Mouse (Mus musculus): ENCODE data around the gene Gp1ba. TPM values are rescaled to one million over a fixed set of nuclear protein-coding genes. Genes with fewer than 3 reads are reported as not detected.
A peak's percentile ranks its signal among the peaks of the same experiment; 100 is the strongest.

Gene Gp1ba
- polyA plus RNA-seq, 1 experiment from 2014 or later = 0.37 TPM

DNA sequence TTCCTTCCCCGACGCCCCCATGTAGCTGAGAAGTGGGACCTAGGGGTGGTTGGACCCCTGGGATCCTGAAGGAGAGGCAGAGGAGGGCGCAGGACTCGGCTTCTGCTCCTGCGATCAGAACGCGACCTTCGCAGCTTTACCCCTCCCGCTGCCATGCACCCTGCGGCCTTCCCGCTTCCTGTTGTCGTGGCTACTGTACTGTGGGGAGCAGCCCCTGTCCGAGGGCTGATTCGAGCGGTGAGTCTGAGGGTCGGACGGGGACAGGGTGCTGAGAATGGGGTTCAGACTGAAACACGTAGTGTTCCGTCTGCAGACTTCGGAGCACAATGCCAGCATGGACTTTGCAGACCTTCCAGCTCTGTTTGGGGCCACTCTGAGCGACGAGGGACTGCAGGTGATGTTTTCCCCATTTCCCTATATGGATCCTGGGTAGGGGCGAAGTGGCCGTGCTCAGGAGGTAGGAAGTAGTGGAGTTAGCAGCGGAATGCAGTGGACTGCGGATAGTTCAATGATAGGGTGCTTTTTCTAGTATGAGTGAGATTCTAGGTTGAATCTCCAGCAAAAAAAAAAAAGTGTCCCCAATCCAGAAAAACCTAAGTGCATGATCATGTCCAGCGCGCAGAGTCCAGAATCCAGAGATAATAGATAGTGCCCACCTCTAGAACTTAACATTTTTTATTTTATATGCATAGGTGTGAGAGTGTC, 8.9 kb downstream of the Gp1ba start:
- DNase-seq (no peak), ATAC-seq (ENCODE audit: low FRiP score, low TSS enrichment) (peak; percentile 5; the same call in 1 of the 2 replicates)
- Histone ChIP-seq H3K4me3 (replicated peaks; ENCODE audit: low read depth, low read length) (peak overlapping the region; percentile 70), H3K9me3 (ENCODE audit: control insufficient read depth, low read length) (no peaks in the 10 kb centered on the region), H3K4me1 (ENCODE audit: control insufficient read depth, insufficient read depth, low read length) (peaks cover 37% of the 10 kb centered on the region), H3K27ac (replicated peaks; ENCODE audit: low read depth, low read length) (peak overlapping the region; percentile 95), H3K9ac (replicated peaks; ENCODE audit: low read length) (peak overlapping the region; percentile 80), H3K36me3 (ENCODE audit: control insufficient read depth, insufficient read depth, low read length) (peaks cover 51% of the 10 kb centered on the region), H3K27me3 (ENCODE audit: control insufficient read depth, insufficient read depth, low read length) (no peaks in the 10 kb centered on the region), H3K4me2 (ENCODE audit: low read length) (peak overlapping the region; percentile 100)
- 4% methylated on average over 28 of the region's 28 CpGs for WGBS

DNA sequence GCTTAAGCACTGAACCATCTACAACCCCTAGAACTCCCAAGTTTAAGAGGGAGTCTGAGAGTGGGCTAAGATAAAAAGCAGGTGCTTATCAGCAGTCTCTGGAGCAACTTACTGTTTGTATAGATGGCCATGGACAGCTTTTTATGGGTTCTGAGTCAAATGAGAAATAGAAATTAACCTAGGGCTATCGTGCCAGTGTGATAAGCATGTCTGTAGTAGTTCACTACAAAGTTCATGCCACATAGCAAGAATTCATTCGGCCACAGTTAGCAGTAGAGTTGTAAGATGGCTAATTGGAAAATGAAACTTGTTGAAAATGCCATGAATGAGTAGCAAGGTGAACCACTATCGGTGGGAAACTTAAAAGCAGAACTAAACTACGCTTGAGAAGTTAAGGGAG, 9.6 kb downstream of the Gp1ba start:
- H3K4me2 ChIP-seq (ENCODE audit: low read length) = peak overlapping the region; percentile 100
- ATAC-seq (ENCODE audit: low FRiP score, low TSS enrichment) (no peak), DNase-seq (no peak)
- H3K27ac ChIP-seq (replicated peaks; ENCODE audit: low read depth, low read length) = no peak overlapping the region
- peak overlapping the region; percentile 7; the same call in 1 of the 2 replicates for H3K9ac ChIP-seq (replicated peaks; ENCODE audit: low read length)
- no peaks in the 10 kb centered on the region for H3K27me3 ChIP-seq (ENCODE audit: control insufficient read depth, insufficient read depth, low read length)
- H3K9me3 ChIP-seq (ENCODE audit: control insufficient read depth, low read length) = no peaks in the 10 kb centered on the region
- peaks cover 52% of the 10 kb centered on the region for H3K36me3 ChIP-seq (ENCODE audit: control insufficient read depth, insufficient read depth, low read length)
- peak overlapping the region; percentile 70 for H3K4me3 ChIP-seq (replicated peaks; ENCODE audit: low read depth, low read length)
- peaks cover 41% of the 10 kb centered on the region for H3K4me1 ChIP-seq (ENCODE audit: control insufficient read depth, insufficient read depth, low read length)
- 92% methylated on average over 4 of the region's 4 CpGs for WGBS

DNA sequence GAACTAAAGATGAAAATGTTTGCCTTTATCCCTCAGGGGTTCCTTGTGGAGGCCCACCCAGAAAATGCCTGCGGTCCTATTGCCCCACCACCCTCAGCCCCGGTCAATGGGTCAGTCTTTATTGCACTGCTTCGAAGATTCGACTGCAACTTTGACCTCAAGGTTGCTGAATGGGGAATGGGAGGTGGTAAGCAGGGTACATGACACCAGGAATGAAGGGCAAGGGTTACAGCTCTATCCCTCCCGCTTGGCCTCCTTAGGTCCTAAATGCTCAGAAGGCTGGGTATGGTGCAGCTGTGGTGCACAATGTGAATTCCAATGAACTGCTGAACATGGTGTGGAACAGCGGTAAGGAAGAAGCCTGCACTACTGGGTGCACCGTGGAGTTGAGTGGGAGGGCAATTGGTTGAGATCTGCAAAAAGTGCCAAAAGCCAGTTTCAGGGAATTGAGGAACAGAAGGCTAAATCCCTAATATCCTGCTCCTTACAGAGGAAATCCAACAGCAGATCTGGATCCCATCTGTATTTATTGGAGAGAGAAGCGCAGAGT, 10.3 kb downstream of the Gp1ba start:
- no peak overlapping the region for H3K27ac ChIP-seq (replicated peaks; ENCODE audit: low read depth, low read length)
- no peak overlapping the region for H3K9ac ChIP-seq (replicated peaks; ENCODE audit: low read length)
- H3K4me1 ChIP-seq (ENCODE audit: control insufficient read depth, insufficient read depth, low read length) = peaks cover 41% of the 10 kb centered on the region
- no peak overlapping the region; the same call in 1 of the 2 replicates for H3K4me2 ChIP-seq (ENCODE audit: low read length)
- DNase-seq (no peak), ATAC-seq (ENCODE audit: low FRiP score, low TSS enrichment) (no peak)
- 92% methylated on average over 8 of the region's 8 CpGs for WGBS
- peak overlapping the region; percentile 70; the same call in 1 of the 2 replicates for H3K4me3 ChIP-seq (replicated peaks; ENCODE audit: low read depth, low read length)
- H3K9me3 ChIP-seq (ENCODE audit: control insufficient read depth, low read length) = no peaks in the 10 kb centered on the region
- H3K36me3 ChIP-seq (ENCODE audit: control insufficient read depth, insufficient read depth, low read length) = peaks cover 50% of the 10 kb centered on the region
- no peaks in the 10 kb centered on the region for H3K27me3 ChIP-seq (ENCODE audit: control insufficient read depth, insufficient read depth, low read length)

DNA sequence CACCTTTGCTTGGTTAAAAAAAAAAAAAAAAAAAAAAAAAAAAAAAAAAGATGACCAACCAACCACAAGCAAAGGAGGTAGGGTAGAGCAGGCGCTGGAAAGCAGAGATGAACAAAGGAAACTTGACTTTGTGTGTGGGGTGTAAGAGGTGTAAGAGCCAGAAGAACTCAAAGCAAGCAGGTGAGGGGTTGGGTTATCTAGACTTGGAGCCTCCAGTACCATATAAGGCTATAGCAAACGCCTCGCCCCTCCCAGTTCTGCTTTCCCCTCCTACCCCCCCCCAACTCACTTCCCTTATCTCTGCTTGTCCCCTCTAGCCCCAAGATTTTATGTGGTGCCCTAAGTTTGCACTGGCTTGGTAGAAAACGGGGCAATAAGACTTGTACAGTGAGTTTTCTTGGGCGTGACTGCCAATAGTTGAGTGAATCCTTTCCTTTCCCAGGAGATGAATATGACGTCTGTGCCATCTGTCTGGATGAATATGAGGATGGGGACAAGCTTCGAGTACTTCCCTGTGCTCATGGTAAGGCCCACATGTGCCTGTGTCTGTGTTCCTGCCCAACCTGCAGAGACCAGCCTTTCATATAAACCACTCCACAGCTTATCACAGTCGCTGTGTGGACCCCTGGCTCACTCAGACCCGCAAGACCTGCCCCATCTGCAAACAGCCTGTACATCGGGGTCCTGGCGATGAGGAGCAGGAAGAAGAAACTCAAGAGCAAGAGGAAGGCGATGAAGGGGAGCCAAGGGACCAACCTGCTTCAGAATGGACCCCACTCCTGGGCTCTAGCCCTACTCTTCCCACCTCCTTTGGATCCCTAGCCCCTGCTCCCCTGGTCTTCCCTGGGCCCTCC, 11.6 kb downstream of the Gp1ba start:
- DNase-seq = no peak
- ATAC-seq (ENCODE audit: low FRiP score, low TSS enrichment) = no peak
- Histone ChIP-seq H3K9ac (replicated peaks; ENCODE audit: low read length) (no peak overlapping the region), H3K36me3 (ENCODE audit: control insufficient read depth, insufficient read depth, low read length) (peaks cover 43% of the 10 kb centered on the region), H3K4me3 (replicated peaks; ENCODE audit: low read depth, low read length) (no peak overlapping the region), H3K9me3 (ENCODE audit: control insufficient read depth, low read length) (no peaks in the 10 kb centered on the region), H3K27ac (replicated peaks; ENCODE audit: low read depth, low read length) (no peak overlapping the region), H3K27me3 (ENCODE audit: control insufficient read depth, insufficient read depth, low read length) (no peaks in the 10 kb centered on the region), H3K4me1 (ENCODE audit: control insufficient read depth, insufficient read depth, low read length) (peaks cover 42% of the 10 kb centered on the region), H3K4me2 (ENCODE audit: low read length) (no peak overlapping the region)
- WGBS = 86% methylated on average over 12 of the region's 12 CpGs

DNA sequence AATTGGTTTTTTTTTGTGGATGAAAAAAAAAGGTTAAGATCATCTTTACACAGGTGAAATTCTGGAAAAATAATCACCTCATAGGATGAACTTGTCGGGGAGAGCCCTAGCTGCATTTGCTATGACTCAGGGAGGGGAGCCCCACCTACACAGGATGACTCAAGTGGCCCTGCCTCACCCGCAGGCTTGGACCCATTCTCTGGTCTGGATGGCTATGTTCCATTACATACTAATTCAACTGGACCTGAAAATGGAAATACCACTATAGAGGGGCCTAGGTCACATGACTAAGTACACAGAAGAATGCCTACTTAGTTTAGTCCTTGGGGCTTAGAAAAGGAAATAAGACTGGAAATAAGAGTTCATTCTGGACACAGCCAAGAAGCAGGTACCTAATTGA, 12.5 kb downstream of the Gp1ba start:
- WGBS = 85% methylated on average over 2 of the region's 2 CpGs

DNA sequence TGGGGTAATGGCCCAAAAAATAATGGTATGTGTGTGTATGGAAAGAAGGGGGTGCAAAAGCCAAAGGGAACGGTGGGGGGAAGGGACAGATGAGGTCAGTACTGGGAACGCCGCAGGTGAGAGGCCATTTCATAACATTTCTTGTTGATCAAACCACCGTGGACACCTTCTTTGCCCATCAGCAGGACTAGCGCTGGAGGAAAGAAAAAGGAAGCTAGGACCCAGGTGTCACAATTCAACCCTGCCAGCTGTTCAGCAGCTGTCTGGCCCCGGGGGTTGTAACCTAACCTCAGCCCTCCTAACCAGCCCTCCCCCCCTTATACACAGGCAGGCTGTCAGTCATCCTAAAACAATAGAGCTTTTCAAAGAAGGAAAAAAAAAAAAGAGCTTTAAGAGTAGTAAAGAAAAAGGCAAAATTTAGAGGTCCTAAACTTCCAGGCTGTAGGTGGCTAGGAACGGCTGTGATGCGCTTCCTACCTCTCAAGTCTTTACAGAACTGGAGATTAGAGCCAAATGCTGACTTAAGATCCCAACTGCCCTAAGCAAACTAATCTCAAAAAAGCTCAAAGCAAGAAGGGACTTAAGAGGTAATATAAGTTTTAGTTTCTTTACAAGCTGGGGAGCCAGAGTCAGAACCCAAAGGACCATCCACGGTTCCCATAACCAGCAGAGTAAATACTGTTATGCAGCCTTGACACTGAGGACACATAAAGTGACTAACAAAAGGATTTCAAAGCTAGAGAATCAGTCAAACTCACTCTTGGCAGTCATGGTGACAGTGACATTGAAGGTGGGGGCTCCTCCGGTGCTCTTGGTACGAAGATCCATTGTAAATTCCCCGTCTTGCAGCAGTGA, 13.3 kb downstream of the Gp1ba start:
- Histone ChIP-seq H3K27me3 (ENCODE audit: control insufficient read depth, insufficient read depth, low read length) (no peaks in the 10 kb centered on the region), H3K9ac (replicated peaks; ENCODE audit: low read length) (no peak overlapping the region), H3K27ac (replicated peaks; ENCODE audit: low read depth, low read length) (no peak overlapping the region), H3K4me3 (replicated peaks; ENCODE audit: low read depth, low read length) (peak overlapping the region; percentile 99), H3K9me3 (ENCODE audit: control insufficient read depth, low read length) (no peaks in the 10 kb centered on the region), H3K36me3 (ENCODE audit: control insufficient read depth, insufficient read depth, low read length) (peaks cover 43% of the 10 kb centered on the region), H3K4me1 (ENCODE audit: control insufficient read depth, insufficient read depth, low read length) (peaks cover 43% of the 10 kb centered on the region), H3K4me2 (ENCODE audit: low read length) (peak overlapping the region; percentile 86)
- DNase-seq (no peak), ATAC-seq (ENCODE audit: low FRiP score, low TSS enrichment) (no peak)
- 77% methylated on average over 12 of the region's 12 CpGs for WGBS

More for the DNA sequence above, 12.5 kb downstream of the Gp1ba start:
- Histone ChIP-seq H3K27ac (replicated peaks; ENCODE audit: low read depth, low read length) (no peak overlapping the region), H3K4me1 (ENCODE audit: control insufficient read depth, insufficient read depth, low read length) (peaks cover 39% of the 10 kb centered on the region), H3K36me3 (ENCODE audit: control insufficient read depth, insufficient read depth, low read length) (peaks cover 43% of the 10 kb centered on the region), H3K4me2 (ENCODE audit: low read length) (no peak overlapping the region), H3K27me3 (ENCODE audit: control insufficient read depth, insufficient read depth, low read length) (no peaks in the 10 kb centered on the region), H3K9me3 (ENCODE audit: control insufficient read depth, low read length) (no peaks in the 10 kb centered on the region), H3K9ac (replicated peaks; ENCODE audit: low read length) (no peak overlapping the region), H3K4me3 (replicated peaks; ENCODE audit: low read depth, low read length) (no peak overlapping the region)
- ATAC-seq (ENCODE audit: low FRiP score, low TSS enrichment) (no peak), DNase-seq (no peak)

DNA sequence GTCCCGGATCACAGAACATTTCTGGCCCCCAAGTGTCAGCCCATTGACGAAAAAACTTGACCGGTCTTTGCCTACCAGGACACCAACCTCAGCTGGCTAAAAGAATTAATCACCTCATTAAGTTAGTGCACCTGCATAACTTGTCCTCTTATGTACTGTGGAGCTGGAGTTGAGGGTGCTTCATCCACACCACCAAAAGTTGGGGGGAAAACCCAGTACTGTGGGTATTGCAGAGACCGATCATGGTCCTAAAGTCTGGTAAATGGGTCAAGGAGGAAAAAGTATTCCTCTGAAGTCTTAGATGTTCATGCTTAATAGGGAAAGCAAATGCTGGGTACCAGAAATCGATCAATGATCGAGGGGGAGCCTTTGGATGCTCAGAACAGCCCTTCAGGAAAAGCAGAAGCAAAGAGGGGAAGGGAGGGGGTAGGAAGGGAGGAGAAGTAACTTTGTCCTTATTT, 14.0 kb downstream of the Gp1ba start:
- Histone ChIP-seq H3K36me3 (ENCODE audit: control insufficient read depth, insufficient read depth, low read length) (peaks cover 43% of the 10 kb centered on the region), H3K4me1 (ENCODE audit: control insufficient read depth, insufficient read depth, low read length) (peaks cover 41% of the 10 kb centered on the region), H3K27me3 (ENCODE audit: control insufficient read depth, insufficient read depth, low read length) (no peaks in the 10 kb centered on the region), H3K4me2 (ENCODE audit: low read length) (peak overlapping the region; percentile 86), H3K27ac (replicated peaks; ENCODE audit: low read depth, low read length) (peak overlapping the region; percentile 96; the same call in 1 of the 2 replicates), H3K4me3 (replicated peaks; ENCODE audit: low read depth, low read length) (peak overlapping the region; percentile 99), H3K9me3 (ENCODE audit: control insufficient read depth, low read length) (no peaks in the 10 kb centered on the region), H3K9ac (replicated peaks; ENCODE audit: low read length) (peak overlapping the region; percentile 97)
- WGBS = 68% methylated on average over 6 of the region's 6 CpGs
- DNase-seq (no peak), ATAC-seq (ENCODE audit: low FRiP score, low TSS enrichment) (no peak; the same call in 1 of the 2 replicates)
